Mouse (Mus musculus) heart, embryonic 10.5 days (tissue): ENCODE data around the gene Pawr. TPM values are rescaled to one million over a fixed set of nuclear protein-coding genes. Genes with fewer than 3 reads are reported as not detected.
A peak's percentile ranks its signal among the peaks of the same experiment; 100 is the strongest.

Experiments used
- DNase-seq: peaks from one replicate; pipeline ENCODE4 v3.0.0-alpha.2; 2017; ENCODE audit warnings: low spot score
- H3K27ac ChIP-seq: fragments of 300-500 bp; sonication (generic); 2 replicates; pipeline ENCODE4 v1.5.1; 2016; ENCODE audit warnings: mild to moderate bottlenecking
- H3K27me3 ChIP-seq: fragments of 300-500 bp; sonication (generic); 2 replicates; pipeline ENCODE4 v1.6.1; 2016; ENCODE audit warnings: mild to moderate bottlenecking; ENCODE audit not compliant: poor library complexity, insufficient read depth, severe bottlenecking
- H3K36me3 ChIP-seq: fragments of 300-500 bp; sonication (generic); 2 replicates; pipeline ENCODE4 v1.6.1; 2016; ENCODE audit warnings: mild to moderate bottlenecking, moderate library complexity
- H3K4me1 ChIP-seq: fragments of 300-500 bp; sonication (generic); 2 replicates; pipeline ENCODE4 v1.6.1; 2016; ENCODE audit warnings: mild to moderate bottlenecking
- H3K4me3 ChIP-seq: fragments of 300-500 bp; sonication (generic); 2 replicates; pipeline ENCODE4 v1.5.1; 2016; ENCODE audit warnings: mild to moderate bottlenecking, moderate library complexity
- H3K9me3 ChIP-seq: fragments of 300-500 bp; sonication (generic); 2 replicates; pipeline ENCODE4 v1.6.1; 2016; ENCODE audit warnings: mild to moderate bottlenecking, moderate library complexity
- WGBS: fragments of 180-500 bp; shearing (Covaris S2); methylation state at CpG from one replicate; pipeline ENCODE4 v1.1.7; 2016; 5-methylcytosine and 5-hydroxymethylcytosine counted together
- polyA plus RNA-seq: library from polyadenylated mRNA; unstranded; fragments of >200 nt; fragmentation: Nextera tagmentation; extraction: Ambion mirVana; gene quantifications from 2 replicates; pipeline ENCODE4 v1.2.1, GENCODE M21; 2016

Pawr gene
- polyA plus RNA-seq, 1 experiment from 2014 or later: 28.3 TPM

GRCm38 (mm10) chr10:108294766-108295165 lies 37.2 kb upstream of the Pawr start:
- no peak overlapping the region for H3K27ac ChIP-seq
- no peaks in the 10 kb centered on the region for H3K27me3 ChIP-seq
- no peak for DNase-seq
- no peaks in the 10 kb centered on the region for H3K36me3 ChIP-seq
- H3K9me3 ChIP-seq: no peaks in the 10 kb centered on the region
- no peaks in the 10 kb centered on the region; the same call in 1 of the 2 replicates for H3K4me1 ChIP-seq
- 85% methylated on average over 7 of the region's 7 CpGs for WGBS
- H3K4me3 ChIP-seq: no peak overlapping the region

GRCm38 (mm10) chr10:108296446-108296845 lies 35.5 kb upstream of the Pawr start:
- 86% methylated on average over 7 of the region's 7 CpGs for WGBS
- no peaks in the 10 kb centered on the region for H3K36me3 ChIP-seq
- no peak overlapping the region for H3K4me3 ChIP-seq
- no peaks in the 10 kb centered on the region for H3K9me3 ChIP-seq
- no peaks in the 10 kb centered on the region for H3K27me3 ChIP-seq
- no peak overlapping the region for H3K27ac ChIP-seq
- no peaks in the 10 kb centered on the region; the same call in 1 of the 2 replicates for H3K4me1 ChIP-seq
- no peak for DNase-seq

- Histone ChIP-seq H3K4me3 (no peak overlapping the region), H3K4me1 (no peaks in the 10 kb centered on the region; the same call in 1 of the 2 replicates), H3K27ac (no peak overlapping the region), H3K9me3 (no peaks in the 10 kb centered on the region), H3K36me3 (no peaks in the 10 kb centered on the region), H3K27me3 (no peaks in the 10 kb centered on the region)
- WGBS: 92% methylated on average over 13 of the region's 13 CpGs
- DNase-seq: peak; percentile 36
Measured at GRCm38 (mm10) chr10:108298261-108298660, 33.7 kb upstream of the Pawr start.

- H3K27me3 ChIP-seq: no peaks in the 10 kb centered on the region
- H3K4me3 ChIP-seq: no peak overlapping the region
- H3K36me3 ChIP-seq: no peaks in the 10 kb centered on the region
- no peaks in the 10 kb centered on the region for H3K4me1 ChIP-seq
- H3K27ac ChIP-seq: no peak overlapping the region
- peak; percentile 55 for DNase-seq
- no peaks in the 10 kb centered on the region for H3K9me3 ChIP-seq
- WGBS: 79% methylated on average over 16 of the region's 17 CpGs
Measured at GRCm38 (mm10) chr10:108298841-108299545, 32.9 kb upstream of the Pawr start.

GRCm38 (mm10) chr10:108299828-108300227 lies 32.1 kb upstream of the Pawr start:
- H3K9me3 ChIP-seq: no peaks in the 10 kb centered on the region
- no peaks in the 10 kb centered on the region for H3K27me3 ChIP-seq
- no peak for DNase-seq
- H3K4me3 ChIP-seq: no peak overlapping the region
- H3K4me1 ChIP-seq: no peaks in the 10 kb centered on the region
- WGBS: 84% methylated on average over 11 of the region's 11 CpGs
- H3K36me3 ChIP-seq: no peaks in the 10 kb centered on the region
- no peak overlapping the region for H3K27ac ChIP-seq

- Histone ChIP-seq H3K4me1 (no peaks in the 10 kb centered on the region), H3K4me3 (peak overlapping the region; percentile 33; the same call in 1 of the 2 replicates), H3K9me3 (no peaks in the 10 kb centered on the region), H3K27me3 (no peaks in the 10 kb centered on the region), H3K36me3 (no peaks in the 10 kb centered on the region), H3K27ac (no peak overlapping the region)
- 9% methylated on average over 19 of the region's 19 CpGs for WGBS
- peak; percentile 77 for DNase-seq
Measured at GRCm38 (mm10) chr10:108300843-108301242, 31.1 kb upstream of the Pawr start.

GRCm38 (mm10) chr10:108307772-108308171 lies 24.1 kb upstream of the Pawr start:
- Histone ChIP-seq H3K9me3 (no peaks in the 10 kb centered on the region), H3K4me1 (no peaks in the 10 kb centered on the region), H3K36me3 (no peaks in the 10 kb centered on the region), H3K4me3 (no peak overlapping the region), H3K27me3 (no peaks in the 10 kb centered on the region), H3K27ac (no peak overlapping the region)
- 82% methylated on average over 11 of the region's 11 CpGs for WGBS
- no peak for DNase-seq

- DNase-seq: peak; percentile 41
- Histone ChIP-seq H3K27me3 (no peaks in the 10 kb centered on the region), H3K9me3 (no peaks in the 10 kb centered on the region), H3K4me3 (no peak overlapping the region), H3K4me1 (no peaks in the 10 kb centered on the region), H3K27ac (no peak overlapping the region), H3K36me3 (no peaks in the 10 kb centered on the region)
- 79% methylated on average over 5 of the region's 5 CpGs for WGBS
Measured at GRCm38 (mm10) chr10:108310195-108310594, 21.7 kb upstream of the Pawr start.

- Histone ChIP-seq H3K9me3 (no peaks in the 10 kb centered on the region), H3K4me3 (no peak overlapping the region), H3K4me1 (no peaks in the 10 kb centered on the region), H3K36me3 (no peaks in the 10 kb centered on the region), H3K27me3 (no peaks in the 10 kb centered on the region), H3K27ac (no peak overlapping the region)
- 89% methylated on average over 3 of the region's 3 CpGs for WGBS
- peak; percentile 63 for DNase-seq
Measured at GRCm38 (mm10) chr10:108311396-108311795, 20.5 kb upstream of the Pawr start.

GRCm38 (mm10) chr10:108313845-108314244 lies 18.1 kb upstream of the Pawr start:
- Histone ChIP-seq H3K27me3 (no peaks in the 10 kb centered on the region), H3K27ac (no peak overlapping the region), H3K4me3 (no peak overlapping the region), H3K9me3 (no peaks in the 10 kb centered on the region), H3K4me1 (no peaks in the 10 kb centered on the region), H3K36me3 (no peaks in the 10 kb centered on the region)
- 88% methylated on average over 6 of the region's 6 CpGs for WGBS
- DNase-seq: peak; percentile 16

- H3K27me3 ChIP-seq: no peaks in the 10 kb centered on the region
- no peaks in the 10 kb centered on the region for H3K9me3 ChIP-seq
- 78% methylated on average over 8 of the region's 8 CpGs for WGBS
- H3K4me3 ChIP-seq: no peak overlapping the region
- H3K36me3 ChIP-seq: no peaks in the 10 kb centered on the region
- H3K4me1 ChIP-seq: no peaks in the 10 kb centered on the region
- no peak overlapping the region for H3K27ac ChIP-seq
- DNase-seq: peak; percentile 3
Measured at GRCm38 (mm10) chr10:108314396-108314795, 17.5 kb upstream of the Pawr start.

GRCm38 (mm10) chr10:108315236-108315635 lies 16.7 kb upstream of the Pawr start:
- no peak overlapping the region for H3K27ac ChIP-seq
- H3K27me3 ChIP-seq: no peaks in the 10 kb centered on the region
- DNase-seq: peak; percentile 53
- no peaks in the 10 kb centered on the region for H3K4me1 ChIP-seq
- 87% methylated on average over 7 of the region's 7 CpGs for WGBS
- no peaks in the 10 kb centered on the region for H3K36me3 ChIP-seq
- no peaks in the 10 kb centered on the region for H3K9me3 ChIP-seq
- no peak overlapping the region for H3K4me3 ChIP-seq

GRCm38 (mm10) chr10:108328356-108328755 lies 3.6 kb upstream of the Pawr start:
- H3K9me3 ChIP-seq: no peaks in the 10 kb centered on the region
- peak; percentile 20 for DNase-seq
- no peak overlapping the region for H3K4me3 ChIP-seq
- H3K4me1 ChIP-seq: no peaks in the 10 kb centered on the region
- peaks cover 15% of the 10 kb centered on the region for H3K27me3 ChIP-seq
- WGBS: 85% methylated on average over 7 of the region's 7 CpGs
- no peak overlapping the region for H3K27ac ChIP-seq
- no peaks in the 10 kb centered on the region for H3K36me3 ChIP-seq

GRCm38 (mm10) chr10:108328983-108329382 lies 2.9 kb upstream of the Pawr start:
- Histone ChIP-seq H3K27me3 (peaks cover 15% of the 10 kb centered on the region), H3K27ac (no peak overlapping the region), H3K9me3 (no peaks in the 10 kb centered on the region), H3K4me1 (no peaks in the 10 kb centered on the region), H3K36me3 (no peaks in the 10 kb centered on the region), H3K4me3 (no peak overlapping the region)
- WGBS: 86% methylated on average over 12 of the region's 12 CpGs
- peak; percentile 27 for DNase-seq
